Mouse (Mus musculus) midbrain, postnatal 0 days (tissue): ENCODE data around the gene Gk2. TPM values are rescaled to one million over a fixed set of nuclear protein-coding genes. Genes with fewer than 3 reads are reported as not detected.

Experiments used
- ATAC-seq: fragments of 200-750 bp; cut with Nextera tagmentation; 2 replicates; pipeline ENCODE4 v1.8.0; 2017; ENCODE audit warnings: moderate number of reproducible peaks, mild to moderate bottlenecking, moderate TSS enrichment, moderate library complexity; ENCODE audit not compliant: low FRiP score
- DNase-seq: peaks from one replicate; pipeline ENCODE4 v3.0.0-alpha.2; 2015; ENCODE audit warnings: low spot score
- H3K27ac ChIP-seq: fragments of 300-500 bp; sonication (generic); 2 replicates; pipeline ENCODE4 v1.5.1; 2014; ENCODE audit warnings: low read depth, mild to moderate bottlenecking, low read length, mixed read lengths
- H3K27me3 ChIP-seq: fragments of 300-500 bp; sonication (generic); 2 replicates; pipeline ENCODE4 v1.6.1; 2014; ENCODE audit warnings: low read length, control low read depth, mixed read lengths; ENCODE audit not compliant: insufficient read depth
- H3K36me3 ChIP-seq: fragments of 300-500 bp; sonication (generic); 2 replicates; pipeline ENCODE4 v1.6.1; 2014; ENCODE audit warnings: low read length, control low read depth, mixed read lengths; ENCODE audit not compliant: insufficient read depth
- H3K4me1 ChIP-seq: fragments of 300-500 bp; sonication (generic); 2 replicates; pipeline ENCODE4 v1.6.1; 2014; ENCODE audit warnings: mild to moderate bottlenecking, control low read depth, antibody characterized with exemption, low read length, mixed read lengths; ENCODE audit not compliant: insufficient read depth
- H3K4me2 ChIP-seq: fragments of 300-500 bp; sonication (generic); 2 replicates; pipeline ENCODE4 v1.6.1; 2014; ENCODE audit warnings: low read depth, mild to moderate bottlenecking, low read length, mixed read lengths; ENCODE audit not compliant: poor library complexity, severe bottlenecking
- H3K4me3 ChIP-seq: fragments of 300-500 bp; sonication (generic); 2 replicates; pipeline ENCODE4 v1.5.1; 2014; ENCODE audit warnings: low read depth, mild to moderate bottlenecking, low read length, moderate library complexity
- H3K9ac ChIP-seq: fragments of 300-500 bp; sonication (generic); replicated peaks from 2 replicates; pipeline ENCODE4 v1.6.1; 2014; ENCODE audit warnings: mild to moderate bottlenecking, low read length, moderate library complexity, mixed read lengths; ENCODE audit not compliant: poor library complexity, severe bottlenecking
- H3K9me3 ChIP-seq: fragments of 300-500 bp; sonication (generic); 2 replicates; pipeline ENCODE4 v1.6.1; 2016; ENCODE audit warnings: low read length, control low read depth
- CTCF ChIP-seq: IDR thresholded peaks from 2 replicates; pipeline ENCODE4 v1.5.1; 2016; ENCODE audit warnings: antibody characterized with exemption, mild to moderate bottlenecking
- WGBS: fragments of 180-500 bp; shearing (Covaris S2); extraction: QIAGEN DNeasy Blood & Tissue Kit; methylation state at CpG from one replicate; pipeline ENCODE4 v1.1.7; 2014; 5-methylcytosine and 5-hydroxymethylcytosine counted together
- polyA plus RNA-seq: library from polyadenylated mRNA; unstranded; fragments of >200 nt; fragmentation: Nextera tagmentation; extraction: Ambion mirVana; gene quantifications from 2 replicates; pipeline ENCODE4 v1.2.1, GENCODE M21; 2015
- total RNA-seq: library from RNA; depleted of rRNA; stranded (reverse); fragments of >200 nt; gene quantifications from 2 replicates; pipeline ENCODE4 v1.2.3, GENCODE M21; 2014

Gk2 gene
- total and polyA plus RNA-seq, 2 experiments from 2014 or later, result not detected

DNA sequence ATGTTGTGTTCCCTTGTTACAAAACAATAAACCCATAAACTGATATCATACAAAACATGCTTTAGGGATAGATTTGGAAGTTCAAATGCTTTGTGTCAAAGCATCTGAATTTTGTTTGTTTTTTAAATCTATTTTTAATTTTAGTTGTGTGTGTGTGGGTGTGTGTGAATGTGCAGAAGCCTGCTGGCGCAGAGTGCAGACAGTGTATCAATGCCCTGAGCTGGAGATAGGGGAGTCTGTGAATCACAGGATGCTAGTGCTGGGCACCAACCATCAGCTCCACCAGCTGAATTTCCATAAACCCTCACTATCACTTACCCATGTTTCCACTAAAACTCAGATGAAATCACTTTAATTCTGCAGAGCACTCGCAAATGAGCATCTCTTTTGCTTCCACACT, 24.3 kb downstream of the Gk2 start:
- no peak for ATAC-seq
- Histone ChIP-seq H3K27me3 (no peaks in the 10 kb centered on the region), H3K27ac (no peak overlapping the region), H3K9me3 (no peaks in the 10 kb centered on the region), H3K4me1 (no peaks in the 10 kb centered on the region), H3K4me3 (no peak overlapping the region), H3K4me2 (no peak overlapping the region), H3K9ac (no peak overlapping the region), H3K36me3 (no peaks in the 10 kb centered on the region)
- TF ChIP-seq CTCF, result no peak
- WGBS, result 92% methylated on average over 2 of the region's 2 CpGs
- DNase-seq, result no peak

DNA sequence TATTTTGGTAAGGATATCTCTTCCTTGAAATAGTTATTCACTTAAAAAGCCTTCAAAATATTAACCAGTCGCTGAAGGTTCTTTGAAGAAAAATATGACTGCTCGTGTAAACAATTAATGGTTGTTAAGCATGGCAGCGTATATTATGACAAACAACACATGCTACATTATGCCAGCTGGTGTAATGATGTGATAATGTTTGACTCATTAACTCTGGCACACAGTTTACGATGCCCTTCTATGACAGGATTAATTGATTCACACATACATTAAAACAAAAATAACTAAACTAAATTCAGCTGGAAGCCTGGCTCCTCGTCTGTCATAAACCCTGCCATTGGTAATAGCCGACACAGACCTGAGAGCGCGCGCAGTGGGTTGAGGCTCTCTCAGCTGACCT, 26.8 kb downstream of the Gk2 start:
- 88% methylated on average over 9 of the region's 9 CpGs for WGBS
- no peak for TF ChIP-seq CTCF
- ATAC-seq, result no peak

DNA sequence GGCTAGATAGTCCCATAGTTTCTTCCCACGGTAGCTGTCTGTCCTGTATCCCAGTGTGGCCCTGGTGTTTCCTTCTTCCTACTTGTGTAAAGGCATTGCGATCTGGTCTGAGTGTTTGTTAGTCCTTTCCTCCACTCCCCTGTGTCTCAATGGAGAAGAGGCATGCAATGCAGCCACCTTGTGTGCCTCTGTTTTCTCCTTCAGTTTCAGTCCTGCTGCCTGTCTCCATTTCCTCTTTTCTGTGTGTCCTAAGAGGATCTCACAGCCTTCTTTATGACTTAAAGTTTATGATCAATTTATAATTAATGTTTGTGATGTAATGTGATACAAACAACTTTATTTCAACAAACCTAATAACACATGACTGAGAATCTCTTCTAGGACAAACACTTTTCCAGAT, 35.2 kb downstream of the Gk2 start:
- TF ChIP-seq CTCF, result no peak
- no peak overlapping the region for H3K27ac ChIP-seq

More for the DNA sequence above, 26.8 kb downstream of the Gk2 start:
- Histone ChIP-seq H3K27ac (no peak overlapping the region), H3K4me2 (no peak overlapping the region), H3K9ac (no peak overlapping the region), H3K27me3 (no peaks in the 10 kb centered on the region), H3K4me3 (no peak overlapping the region), H3K36me3 (no peaks in the 10 kb centered on the region), H3K4me1 (no peaks in the 10 kb centered on the region), H3K9me3 (no peaks in the 10 kb centered on the region)
- no peak for DNase-seq

DNA sequence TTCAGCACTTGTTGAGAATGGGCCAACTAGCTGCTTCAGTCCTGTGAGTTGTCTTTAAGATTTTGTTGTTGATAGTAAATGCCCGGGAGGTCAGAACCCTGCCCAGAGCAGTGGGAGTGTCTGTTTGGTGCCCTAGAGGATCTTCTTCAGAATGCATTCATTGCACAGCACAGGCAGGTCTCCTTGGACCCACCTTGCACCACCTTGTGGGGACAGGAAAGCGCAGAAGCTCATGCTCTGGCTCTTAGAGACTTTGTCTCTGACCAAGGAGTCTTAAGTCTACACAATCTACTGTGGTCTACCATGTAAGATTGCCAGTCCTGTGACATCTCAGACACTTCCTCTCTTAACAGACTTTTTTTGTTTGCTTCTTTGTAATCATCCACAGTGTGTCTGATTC, 39.6 kb downstream of the Gk2 start:
- H3K4me3 ChIP-seq, result no peak overlapping the region
- no peak for DNase-seq
- TF ChIP-seq CTCF, result no peak
- no peak overlapping the region for H3K4me2 ChIP-seq
- 74% methylated on average over 2 of the region's 2 CpGs for WGBS
- no peak overlapping the region for H3K9ac ChIP-seq
- no peaks in the 10 kb centered on the region for H3K27me3 ChIP-seq
- H3K9me3 ChIP-seq, result no peaks in the 10 kb centered on the region
- H3K27ac ChIP-seq, result no peak overlapping the region
- no peaks in the 10 kb centered on the region for H3K4me1 ChIP-seq
- H3K36me3 ChIP-seq, result no peaks in the 10 kb centered on the region
- ATAC-seq, result no peak

More for the DNA sequence above, 35.2 kb downstream of the Gk2 start:
- no peak for ATAC-seq
- H3K36me3 ChIP-seq, result no peaks in the 10 kb centered on the region
- H3K27me3 ChIP-seq, result no peaks in the 10 kb centered on the region
- H3K9ac ChIP-seq, result no peak overlapping the region
- WGBS, result 97% methylated on average over 2 of the region's 2 CpGs
- no peaks in the 10 kb centered on the region for H3K9me3 ChIP-seq
- no peaks in the 10 kb centered on the region for H3K4me1 ChIP-seq
- H3K4me2 ChIP-seq, result no peak overlapping the region
- H3K4me3 ChIP-seq, result no peak overlapping the region
- no peak for DNase-seq

DNA sequence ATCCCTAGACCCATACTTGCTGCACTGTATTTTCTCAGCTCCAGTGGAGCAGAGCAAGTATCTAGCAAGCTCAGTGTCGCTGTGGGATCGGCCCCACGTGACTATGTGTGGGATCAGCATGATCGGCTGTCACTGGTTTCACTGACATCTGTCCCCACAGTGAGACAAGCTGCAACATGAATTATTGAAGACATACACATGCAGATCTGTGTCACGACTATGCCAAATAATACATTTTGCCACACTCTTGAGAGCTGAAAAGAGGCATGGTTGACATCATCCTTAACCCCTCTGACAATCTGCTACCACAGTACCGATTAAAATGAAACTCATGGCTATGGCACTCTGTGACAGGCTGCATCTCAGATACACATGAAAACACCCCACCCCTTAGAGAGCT, 41.0 kb downstream of the Gk2 start:
- Histone ChIP-seq H3K9ac (no peak overlapping the region), H3K4me2 (no peak overlapping the region), H3K36me3 (no peaks in the 10 kb centered on the region), H3K27me3 (no peaks in the 10 kb centered on the region), H3K27ac (no peak overlapping the region), H3K4me3 (no peak overlapping the region), H3K4me1 (no peaks in the 10 kb centered on the region), H3K9me3 (no peaks in the 10 kb centered on the region)
- DNase-seq (peak; percentile 85), ATAC-seq (peak; percentile 65)
- 53% methylated on average over 6 of the region's 6 CpGs for WGBS
- TF ChIP-seq CTCF, result no peak

DNA sequence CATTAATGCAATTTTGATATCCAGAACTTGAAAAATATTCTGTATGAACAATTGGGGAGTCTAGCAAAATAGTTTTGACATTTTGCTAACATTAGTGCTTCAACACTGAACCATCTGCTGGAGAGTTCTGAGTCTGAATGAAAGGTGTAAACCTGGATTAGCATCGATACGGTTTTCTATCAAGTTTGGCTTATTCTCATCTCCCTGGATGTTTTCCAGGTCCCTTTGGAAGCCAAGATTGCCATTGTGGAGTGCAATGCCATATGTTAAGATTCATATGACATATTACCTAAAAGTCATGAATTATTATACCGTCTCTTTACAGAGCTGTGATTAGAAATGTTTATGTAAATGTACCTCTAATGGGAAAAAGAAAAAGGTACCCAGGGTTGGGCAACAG, 43.1 kb downstream of the Gk2 start:
- H3K27ac ChIP-seq, result no peak overlapping the region
- ATAC-seq (no peak), DNase-seq (no peak)
- no peaks in the 10 kb centered on the region for H3K27me3 ChIP-seq
- H3K4me2 ChIP-seq, result no peak overlapping the region
- H3K4me1 ChIP-seq, result no peaks in the 10 kb centered on the region
- H3K9me3 ChIP-seq, result no peaks in the 10 kb centered on the region
- WGBS, result 67% methylated on average over 3 of the region's 3 CpGs
- no peaks in the 10 kb centered on the region for H3K36me3 ChIP-seq
- no peak for TF ChIP-seq CTCF
- H3K4me3 ChIP-seq, result no peak overlapping the region
- no peak overlapping the region for H3K9ac ChIP-seq
